Mouse (Mus musculus): Measurements from ENCODE around the gene Sidt2.

The Sidt2 gene

GRCm38 (mm10) chr9:45946872-45947183 is 8.2 kb downstream of the Sidt2 start:
- no peak for DNase-seq (ENCODE audit: low read depth, low spot score)

- DNase-seq (ENCODE audit: low read depth, low spot score) = no peak
Observed at GRCm38 (mm10) chr9:45946182-45946871, 8.7 kb downstream of the Sidt2 start.

GRCm38 (mm10) chr9:45945721-45946120 is 9.3 kb downstream of the Sidt2 start:
- DNase-seq (ENCODE audit: low read depth, low spot score) = no peak

- no peak for DNase-seq (ENCODE audit: low read depth, low spot score)
Observed at GRCm38 (mm10) chr9:45944506-45945400, 10.3 kb downstream of the Sidt2 start.

- no peak for DNase-seq (ENCODE audit: low read depth, low spot score)
Observed at GRCm38 (mm10) chr9:45943628-45944505, 11.2 kb downstream of the Sidt2 start.

- DNase-seq (ENCODE audit: low read depth, low spot score) = no peak
Observed at GRCm38 (mm10) chr9:45942916-45943315, 12.1 kb downstream of the Sidt2 start.

- DNase-seq (ENCODE audit: low read depth, low spot score) = no peak
Observed at GRCm38 (mm10) chr9:45942464-45942863, 12.6 kb downstream of the Sidt2 start.

- no peak for DNase-seq (ENCODE audit: low read depth, low spot score)
Observed at GRCm38 (mm10) chr9:45941329-45941888, 13.6 kb downstream of the Sidt2 start.

GRCm38 (mm10) chr9:45939794-45940193 is 15.3 kb downstream of the Sidt2 start:
- DNase-seq (ENCODE audit: low read depth, low spot score) = no peak

- no peak for DNase-seq (ENCODE audit: low read depth, low spot score)
Observed at GRCm38 (mm10) chr9:45938952-45939637, 16.0 kb downstream of the Sidt2 start.

GRCm38 (mm10) chr9:45938088-45938487 is 17.0 kb downstream of the Sidt2 start:
- DNase-seq (ENCODE audit: low read depth, low spot score) = no peak

GRCm38 (mm10) chr9:45936883-45937282 is 18.2 kb downstream of the Sidt2 start:
- peak; percentile 69 for DNase-seq (ENCODE audit: low read depth, low spot score)

- DNase-seq (ENCODE audit: low read depth, low spot score) = no peak
Observed at GRCm38 (mm10) chr9:45935628-45936210, 19.3 kb downstream of the Sidt2 start, which contains the start of gene Tagln. TSS of gene Tagln (minus strand) at chr9:45936058.

- DNase-seq (ENCODE audit: low read depth, low spot score) = no peak
Observed at GRCm38 (mm10) chr9:45932571-45933415, 22.3 kb downstream of the Sidt2 start.

- no peak for DNase-seq (ENCODE audit: low read depth, low spot score)
Observed at GRCm38 (mm10) chr9:45931958-45932357, 23.1 kb downstream of the Sidt2 start.

GRCm38 (mm10) chr9:45929285-45929684 is 25.8 kb downstream of the Sidt2 start:
- DNase-seq (ENCODE audit: low read depth, low spot score) = no peak

- DNase-seq (ENCODE audit: low read depth, low spot score) = no peak
Observed at GRCm38 (mm10) chr9:45919895-45920294, 35.2 kb downstream of the Sidt2 start.

GRCm38 (mm10) chr9:45917041-45917934 is 37.8 kb downstream of the Sidt2 start:
- DNase-seq (ENCODE audit: low read depth, low spot score) = no peak

GRCm38 (mm10) chr9:45915659-45916058 is 39.4 kb downstream of the Sidt2 start:
- DNase-seq (ENCODE audit: low read depth, low spot score) = no peak
